Mouse (Mus musculus) lung, postnatal 0 days (tissue): ENCODE results near the gene Gng4. TPM values are rescaled to one million over a fixed set of nuclear protein-coding genes. Genes with fewer than 3 reads are reported as not detected.

Experiments used
- ATAC-seq: fragments of 200-750 bp; cut with Nextera tagmentation; 2 replicates; pipeline ENCODE4 v1.8.0; 2017; ENCODE audit warnings: moderate library complexity
- DNase-seq: peaks from one replicate; pipeline ENCODE4 v3.0.0-alpha.2; 2016; ENCODE audit warnings: low spot score
- H3K27ac ChIP-seq: fragments of 300-500 bp; sonication (generic); 2 replicates; pipeline ENCODE4 v1.5.1; 2014; ENCODE audit warnings: antibody characterized with exemption, mild to moderate bottlenecking, low read length, mixed read lengths
- H3K27me3 ChIP-seq: fragments of 300-500 bp; sonication (generic); replicated peaks from 2 replicates; pipeline ENCODE4 v1.6.1; 2014; ENCODE audit warnings: low read length, mixed read lengths; ENCODE audit not compliant: insufficient read depth
- H3K36me3 ChIP-seq: fragments of 300-500 bp; sonication (generic); 2 replicates; pipeline ENCODE4 v1.6.1; 2014; ENCODE audit warnings: low read length, mixed read lengths; ENCODE audit not compliant: insufficient read depth
- H3K4me1 ChIP-seq: fragments of 300-500 bp; sonication (generic); 2 replicates; pipeline ENCODE4 v1.6.1; 2014; ENCODE audit warnings: antibody characterized with exemption, low read depth, low read length, mixed read lengths; ENCODE audit not compliant: insufficient read depth
- H3K4me2 ChIP-seq: fragments of 300-500 bp; sonication (generic); replicated peaks from 2 replicates; pipeline ENCODE4 v1.6.1; 2014; ENCODE audit warnings: low read depth, mild to moderate bottlenecking, low read length, moderate library complexity, mixed read lengths
- H3K4me3 ChIP-seq: fragments of 300-500 bp; sonication (generic); 2 replicates; pipeline ENCODE4 v1.5.1; 2014; ENCODE audit warnings: low read depth, low read length
- H3K9ac ChIP-seq: fragments of 300-500 bp; sonication (generic); replicated peaks from 2 replicates; pipeline ENCODE4 v1.6.1; 2014; ENCODE audit warnings: low read depth, mild to moderate bottlenecking
- H3K9me3 ChIP-seq: fragments of 300-500 bp; sonication (generic); 2 replicates; pipeline ENCODE4 v1.6.1; 2016; ENCODE audit warnings: low read length, mixed read lengths
- CTCF ChIP-seq: IDR thresholded peaks from 2 replicates; pipeline ENCODE4 v1.5.1; 2016; ENCODE audit warnings: antibody characterized with exemption, mild to moderate bottlenecking
- EP300 ChIP-seq: IDR thresholded peaks from 2 replicates; pipeline ENCODE4 v1.6.1; 2016; ENCODE audit warnings: antibody characterized with exemption, mild to moderate bottlenecking, control low read depth
- WGBS: fragments of 180-500 bp; shearing (Covaris S2); extraction: QIAGEN DNeasy Blood & Tissue Kit; methylation state at CpG from one replicate; pipeline ENCODE4 v1.1.7; 2014; 5-methylcytosine and 5-hydroxymethylcytosine counted together
- polyA plus RNA-seq: library from polyadenylated mRNA; unstranded; fragments of >200 nt; fragmentation: Nextera tagmentation; extraction: Ambion mirVana; gene quantifications from 2 replicates; pipeline ENCODE4 v1.2.1, GENCODE M21; 2015

Gng4 gene
- polyA plus RNA-seq, 1 experiment from 2014 or later: 1.4 TPM

DNA sequence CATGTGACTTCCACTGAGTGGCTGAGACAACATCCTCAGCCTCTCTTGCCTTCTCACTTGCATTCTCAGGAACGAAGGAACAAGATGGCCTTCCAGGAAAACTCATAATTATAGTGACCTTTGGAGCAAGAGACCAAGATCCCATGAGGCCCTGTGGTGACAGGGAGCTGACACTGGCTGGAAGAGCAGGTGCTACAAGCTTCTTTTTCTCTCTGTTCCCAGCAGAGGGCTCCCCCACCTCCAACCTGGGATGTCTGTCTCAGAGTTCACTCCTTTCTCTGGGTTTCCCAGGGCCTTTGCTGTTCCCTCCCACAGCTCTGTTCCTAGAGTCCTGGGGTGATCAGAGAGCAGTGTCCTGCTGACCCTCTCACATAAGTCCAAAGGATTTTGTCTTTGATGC, 44.3 kb downstream of the Gng4 start:
- no peak overlapping the region for H3K9ac ChIP-seq
- TF ChIP-seq CTCF (no peak), EP300 (no peak)
- H3K9me3 ChIP-seq: no peaks in the 10 kb centered on the region
- no peaks in the 10 kb centered on the region for H3K4me1 ChIP-seq
- H3K4me3 ChIP-seq: no peak overlapping the region
- DNase-seq (no peak), ATAC-seq (no peak)
- H3K27me3 ChIP-seq: no peaks in the 10 kb centered on the region
- H3K4me2 ChIP-seq: no peak overlapping the region
- 17% methylated on average over 1 of the region's 1 CpGs for WGBS
- H3K27ac ChIP-seq: no peak overlapping the region
- H3K36me3 ChIP-seq: no peaks in the 10 kb centered on the region

DNA sequence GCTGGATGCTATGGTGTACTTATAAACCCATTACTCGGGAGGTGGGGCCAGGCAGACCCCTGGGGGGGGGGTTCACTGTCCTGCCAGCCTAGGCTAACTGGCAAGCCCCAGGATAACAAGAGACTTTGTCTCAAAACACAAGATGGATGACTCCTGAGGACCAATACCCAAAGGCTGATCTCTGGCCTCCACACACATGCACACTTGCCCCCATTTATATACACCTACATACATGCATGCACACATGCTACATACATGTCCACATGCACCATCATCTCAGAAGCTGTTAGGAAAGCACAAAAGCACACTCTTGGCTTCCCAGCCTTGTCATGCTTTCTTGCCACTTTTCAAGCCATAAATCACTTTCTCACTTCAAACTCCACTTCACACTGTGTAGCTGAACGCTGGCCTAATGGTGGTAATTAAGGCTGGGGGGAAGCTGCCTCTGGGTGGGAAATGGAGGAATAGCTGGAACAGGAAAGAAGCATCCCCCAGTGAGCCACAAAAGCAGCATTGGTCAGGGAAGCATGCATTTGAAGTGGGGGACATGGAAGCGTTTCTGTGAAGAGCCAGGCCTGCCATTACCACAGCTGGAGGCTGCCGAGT, 46.7 kb downstream of the Gng4 start:
- Histone ChIP-seq H3K4me2 (no peak overlapping the region), H3K36me3 (no peaks in the 10 kb centered on the region), H3K9ac (no peak overlapping the region), H3K4me1 (no peaks in the 10 kb centered on the region), H3K27me3 (no peaks in the 10 kb centered on the region), H3K27ac (no peak overlapping the region), H3K4me3 (no peak overlapping the region), H3K9me3 (no peaks in the 10 kb centered on the region)
- 37% methylated on average over 4 of the region's 4 CpGs for WGBS
- DNase-seq (no peak), ATAC-seq (no peak)
- TF ChIP-seq CTCF: no peak
- no peak for TF ChIP-seq EP300

DNA sequence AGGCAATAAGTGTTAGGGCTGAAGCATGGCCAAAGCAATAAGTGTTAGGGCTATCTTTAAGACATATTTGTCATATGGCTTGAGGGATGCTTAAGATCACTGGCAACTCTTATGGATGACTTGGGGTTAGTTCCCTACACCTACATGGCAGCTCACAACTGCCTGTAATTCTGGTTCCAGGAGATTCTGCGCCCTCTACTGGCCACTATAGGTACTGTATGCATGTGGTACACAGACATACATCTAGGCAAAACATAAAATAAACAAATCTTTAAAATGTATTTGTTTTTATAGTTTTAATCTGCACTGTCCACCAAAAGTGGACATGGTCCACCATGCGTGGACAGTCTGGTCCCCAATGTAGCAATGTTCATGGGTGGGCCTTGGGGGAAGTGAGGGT, 51.3 kb downstream of the Gng4 start:
- Histone ChIP-seq H3K27ac (no peak overlapping the region), H3K36me3 (no peaks in the 10 kb centered on the region), H3K4me3 (no peak overlapping the region), H3K4me2 (no peak overlapping the region), H3K27me3 (no peaks in the 10 kb centered on the region), H3K9me3 (no peaks in the 10 kb centered on the region), H3K9ac (no peak overlapping the region), H3K4me1 (no peaks in the 10 kb centered on the region)
- peak; percentile 51 for TF ChIP-seq CTCF
- no peak for TF ChIP-seq EP300
- ATAC-seq (no peak), DNase-seq (no peak)
- 62% methylated on average over 2 of the region's 2 CpGs for WGBS

DNA sequence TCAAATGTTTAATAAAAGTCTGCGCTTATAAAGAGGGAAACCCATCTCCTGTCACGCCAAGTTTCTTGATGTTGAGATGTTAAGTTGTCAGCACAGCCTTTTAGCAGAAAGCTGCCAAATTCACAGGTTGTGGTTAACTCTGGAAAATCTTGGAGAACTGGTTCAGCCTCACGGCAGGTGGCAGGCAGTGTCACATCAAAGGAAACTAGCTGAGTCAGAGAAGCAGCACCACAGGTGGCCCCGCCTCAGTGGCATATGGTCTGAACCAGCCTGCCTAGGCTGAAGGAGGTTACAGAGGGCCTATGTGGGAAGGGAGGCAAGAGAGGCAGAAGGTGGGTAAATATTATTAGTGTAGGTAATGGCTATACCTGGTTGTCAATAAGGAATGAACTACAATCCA, 61.2 kb downstream of the Gng4 start:
- no peak overlapping the region for H3K9ac ChIP-seq
- no peaks in the 10 kb centered on the region for H3K4me1 ChIP-seq
- no peaks in the 10 kb centered on the region for H3K9me3 ChIP-seq
- no peak overlapping the region for H3K4me3 ChIP-seq
- no peaks in the 10 kb centered on the region for H3K36me3 ChIP-seq
- H3K4me2 ChIP-seq: no peak overlapping the region
- H3K27ac ChIP-seq: no peak overlapping the region
- no peak for ATAC-seq
- H3K27me3 ChIP-seq: no peaks in the 10 kb centered on the region
- DNase-seq: no peak
- WGBS: 37% methylated on average over 4 of the region's 4 CpGs
- no peak for TF ChIP-seq EP300
- TF ChIP-seq CTCF: no peak

DNA sequence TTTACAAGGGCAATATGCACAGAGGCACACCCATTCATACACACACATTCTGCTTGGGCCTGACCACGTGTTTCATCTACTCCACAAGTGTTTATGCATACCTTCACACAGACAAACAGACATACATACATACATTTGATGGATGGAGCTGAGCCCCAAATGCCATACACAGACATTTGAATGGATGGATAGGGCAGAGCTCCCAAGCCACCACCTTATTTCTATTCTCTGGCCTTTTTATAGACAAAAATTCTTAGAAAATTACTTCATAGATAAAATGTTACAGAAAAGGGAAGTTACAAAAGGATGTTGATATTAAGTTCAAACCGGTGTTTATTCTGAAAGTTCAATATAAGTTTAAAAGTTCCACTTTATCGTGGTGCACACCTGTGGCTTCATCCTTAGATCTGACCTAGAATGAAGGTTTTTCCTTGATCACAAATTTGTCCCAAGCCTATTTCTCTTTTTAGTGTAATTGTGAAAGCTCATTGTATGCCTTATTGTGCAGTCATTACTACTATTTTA, 63.3 kb downstream of the Gng4 start:
- no peaks in the 10 kb centered on the region for H3K36me3 ChIP-seq
- H3K27ac ChIP-seq: no peak overlapping the region
- ATAC-seq (no peak), DNase-seq (no peak)
- no peaks in the 10 kb centered on the region for H3K4me1 ChIP-seq
- TF ChIP-seq EP300 (no peak), CTCF (no peak)
- no peak overlapping the region for H3K4me3 ChIP-seq
- H3K27me3 ChIP-seq: no peaks in the 10 kb centered on the region
- no peak overlapping the region for H3K4me2 ChIP-seq
- no peak overlapping the region for H3K9ac ChIP-seq
- WGBS: 36% methylated on average over 3 of the region's 3 CpGs
- no peaks in the 10 kb centered on the region for H3K9me3 ChIP-seq

DNA sequence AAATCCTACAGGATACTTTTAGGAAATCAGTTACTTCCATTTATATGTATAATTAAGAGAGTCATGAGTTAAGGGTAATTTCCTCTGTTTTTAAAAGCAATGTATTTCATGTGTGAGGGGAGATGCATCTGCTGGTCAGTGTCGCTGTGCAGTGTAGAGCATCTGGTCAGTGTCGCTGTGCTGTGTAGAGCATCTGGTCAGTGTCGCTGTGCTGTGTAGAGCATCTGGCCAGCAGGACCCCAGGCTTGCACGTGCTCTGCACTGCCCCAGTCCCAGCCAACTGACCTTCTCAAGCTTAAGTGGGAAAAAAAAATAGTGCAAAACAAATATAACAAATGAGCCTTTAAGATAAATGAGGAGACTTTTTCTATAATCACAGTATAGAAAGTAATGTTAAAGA, 73.3 kb downstream of the Gng4 start:
- Histone ChIP-seq H3K4me2 (no peak overlapping the region), H3K4me3 (no peak overlapping the region), H3K27ac (no peak overlapping the region), H3K9me3 (no peaks in the 10 kb centered on the region), H3K9ac (no peak overlapping the region), H3K36me3 (no peaks in the 10 kb centered on the region), H3K4me1 (no peaks in the 10 kb centered on the region), H3K27me3 (no peaks in the 10 kb centered on the region)
- 59% methylated on average over 4 of the region's 4 CpGs for WGBS
- DNase-seq (no peak), ATAC-seq (no peak)
- TF ChIP-seq EP300 (no peak), CTCF (no peak)

DNA sequence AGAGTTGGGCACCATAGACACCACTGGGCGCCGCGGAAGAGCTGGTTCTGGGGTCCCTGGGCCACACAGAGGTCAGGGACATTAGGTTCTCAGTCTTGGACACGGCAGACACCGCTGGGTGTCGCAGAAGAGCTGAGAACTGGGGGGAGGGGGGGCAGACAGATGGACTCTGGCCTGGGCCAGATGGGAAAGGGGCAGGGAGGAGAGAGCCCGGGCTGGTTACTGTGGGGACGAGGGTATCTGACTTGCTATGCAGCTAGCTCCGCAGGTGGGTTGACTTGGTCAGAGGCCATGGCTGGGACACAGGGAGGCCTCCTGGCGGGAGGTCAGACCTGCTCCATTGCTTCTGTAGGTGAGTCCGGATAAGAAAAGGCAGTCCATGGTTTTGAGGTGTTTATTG, 78.5 kb downstream of the Gng4 start:
- H3K27me3 ChIP-seq: no peaks in the 10 kb centered on the region
- H3K4me2 ChIP-seq: no peak overlapping the region
- H3K4me1 ChIP-seq: no peaks in the 10 kb centered on the region
- DNase-seq: no peak
- no peak overlapping the region for H3K9ac ChIP-seq
- TF ChIP-seq EP300: no peak
- TF ChIP-seq CTCF: no peak
- H3K9me3 ChIP-seq: no peaks in the 10 kb centered on the region
- no peak overlapping the region for H3K4me3 ChIP-seq
- no peak for ATAC-seq
- H3K36me3 ChIP-seq: no peaks in the 10 kb centered on the region
- whole genome bisulfite sequencing: 59% methylated on average over 11 of the region's 11 CpGs
- H3K27ac ChIP-seq: no peak overlapping the region
